Mouse (Mus musculus): ENCODE measurements around the gene Olfr171.
A peak's percentile ranks its signal among the peaks of the same experiment; 100 is the strongest.
"Not testable (repeated sequence)": the region's sequence is repeated elsewhere in the genome, so short reads cannot be mapped to it uniquely, and the experiment has no call there.

The Olfr171 gene

GRCm38 (mm10) chr16:19629816-19630215 is at the start of gene Olfr171:
TSS of gene Olfr171 (minus strand) at chr16:19629916.
- no peak for DNase-seq (ENCODE audit: low spot score)

DNA sequence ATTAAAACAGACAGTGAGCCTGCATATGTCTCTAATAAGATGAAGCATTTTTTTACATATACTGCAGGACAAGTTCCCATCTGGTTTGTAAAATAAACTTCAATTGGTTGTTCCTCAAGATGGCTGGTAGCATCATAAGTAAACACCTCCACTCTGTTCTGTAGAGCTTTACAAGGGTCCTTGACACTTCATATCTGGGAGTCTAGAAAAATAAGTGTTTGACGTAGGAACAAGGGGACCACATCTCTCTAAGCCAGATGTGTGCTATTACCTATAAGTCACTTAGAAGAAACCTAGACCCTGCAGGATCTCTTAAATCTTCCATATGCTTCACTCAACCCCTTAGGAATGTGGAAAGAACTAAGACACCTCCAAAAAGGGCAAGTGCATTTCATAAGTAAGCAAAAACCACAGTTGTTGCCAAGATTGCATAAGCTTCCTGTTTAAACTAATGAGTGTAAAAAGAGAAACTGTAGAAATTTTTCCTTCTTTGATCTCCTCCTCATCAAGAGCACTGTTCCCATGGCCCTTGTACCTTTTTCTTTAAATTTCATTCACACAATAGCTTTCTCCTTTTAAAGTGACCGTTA is 41.1 kb upstream of the Olfr171 start:
- no peak for DNase-seq (ENCODE audit: low spot score)

DNA sequence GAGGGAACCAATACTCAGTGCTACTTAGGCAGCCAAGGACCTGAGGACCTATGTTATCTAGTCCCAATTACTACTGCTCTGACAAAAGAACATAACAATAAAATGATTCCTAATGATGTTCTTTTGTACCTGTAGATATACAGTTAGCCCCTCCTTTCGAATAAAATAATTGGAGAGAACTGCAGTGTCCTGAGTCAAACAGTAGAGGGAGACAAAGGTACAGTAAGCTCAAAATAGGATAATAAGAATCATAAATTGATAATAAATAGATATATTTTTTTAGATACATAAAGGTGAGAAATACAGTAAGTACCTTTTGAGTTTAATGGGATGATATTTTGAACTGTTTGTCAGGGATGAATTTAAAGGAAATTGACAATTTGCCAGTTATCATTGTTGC is 36.6 kb upstream of the Olfr171 start:
- DNase-seq (ENCODE audit: low spot score): peak; percentile 14

- not testable (repeated sequence) for DNase-seq (ENCODE audit: low spot score)
Measured at GRCm38 (mm10) chr16:19611782-19612181, 17.9 kb downstream of the Olfr171 start, which contains the start of gene Olfr170. TSS of gene Olfr170 (minus strand) at chr16:19611882.

- no peak for DNase-seq (ENCODE audit: low spot score)
Measured at GRCm38 (mm10) chr16:19603166-19603565, 26.6 kb downstream of the Olfr171 start.

Data from adipocyte (in vitro differentiated cells).